Mouse (Mus musculus) midbrain, postnatal 0 days (tissue): ENCODE data around the gene Olfr749. TPM values are rescaled to one million over a fixed set of nuclear protein-coding genes. Genes with fewer than 3 reads are reported as not detected.

Experiments used
- ATAC-seq: fragments of 200-750 bp; cut with Nextera tagmentation; 2 replicates; pipeline ENCODE4 v1.8.0; 2017; ENCODE audit warnings: moderate number of reproducible peaks, mild to moderate bottlenecking, moderate TSS enrichment, moderate library complexity; ENCODE audit not compliant: low FRiP score
- DNase-seq: peaks from one replicate; pipeline ENCODE4 v3.0.0-alpha.2; 2015; ENCODE audit warnings: low spot score
- H3K27ac ChIP-seq: fragments of 300-500 bp; sonication (generic); 2 replicates; pipeline ENCODE4 v1.5.1; 2014; ENCODE audit warnings: low read depth, mild to moderate bottlenecking, low read length, mixed read lengths
- H3K27me3 ChIP-seq: fragments of 300-500 bp; sonication (generic); 2 replicates; pipeline ENCODE4 v1.6.1; 2014; ENCODE audit warnings: low read length, control low read depth, mixed read lengths; ENCODE audit not compliant: insufficient read depth
- H3K36me3 ChIP-seq: fragments of 300-500 bp; sonication (generic); 2 replicates; pipeline ENCODE4 v1.6.1; 2014; ENCODE audit warnings: low read length, control low read depth, mixed read lengths; ENCODE audit not compliant: insufficient read depth
- H3K4me1 ChIP-seq: fragments of 300-500 bp; sonication (generic); 2 replicates; pipeline ENCODE4 v1.6.1; 2014; ENCODE audit warnings: mild to moderate bottlenecking, control low read depth, antibody characterized with exemption, low read length, mixed read lengths; ENCODE audit not compliant: insufficient read depth
- H3K4me2 ChIP-seq: fragments of 300-500 bp; sonication (generic); 2 replicates; pipeline ENCODE4 v1.6.1; 2014; ENCODE audit warnings: low read depth, mild to moderate bottlenecking, low read length, mixed read lengths; ENCODE audit not compliant: poor library complexity, severe bottlenecking
- H3K4me3 ChIP-seq: fragments of 300-500 bp; sonication (generic); 2 replicates; pipeline ENCODE4 v1.5.1; 2014; ENCODE audit warnings: low read depth, mild to moderate bottlenecking, low read length, moderate library complexity
- H3K9ac ChIP-seq: fragments of 300-500 bp; sonication (generic); replicated peaks from 2 replicates; pipeline ENCODE4 v1.6.1; 2014; ENCODE audit warnings: mild to moderate bottlenecking, low read length, moderate library complexity, mixed read lengths; ENCODE audit not compliant: poor library complexity, severe bottlenecking
- H3K9me3 ChIP-seq: fragments of 300-500 bp; sonication (generic); 2 replicates; pipeline ENCODE4 v1.6.1; 2016; ENCODE audit warnings: low read length, control low read depth
- CTCF ChIP-seq: IDR thresholded peaks from 2 replicates; pipeline ENCODE4 v1.5.1; 2016; ENCODE audit warnings: antibody characterized with exemption, mild to moderate bottlenecking
- WGBS: fragments of 180-500 bp; shearing (Covaris S2); extraction: QIAGEN DNeasy Blood & Tissue Kit; methylation state at CpG from one replicate; pipeline ENCODE4 v1.1.7; 2014; 5-methylcytosine and 5-hydroxymethylcytosine counted together
- polyA plus RNA-seq: library from polyadenylated mRNA; unstranded; fragments of >200 nt; fragmentation: Nextera tagmentation; extraction: Ambion mirVana; gene quantifications from 2 replicates; pipeline ENCODE4 v1.2.1, GENCODE M21; 2015
- total RNA-seq: library from RNA; depleted of rRNA; stranded (reverse); fragments of >200 nt; gene quantifications from 2 replicates; pipeline ENCODE4 v1.2.3, GENCODE M21; 2014; rRNA removed

The Olfr749 gene
- total and polyA plus RNA-seq, 2 experiments from 2014 or later: not detected

DNA sequence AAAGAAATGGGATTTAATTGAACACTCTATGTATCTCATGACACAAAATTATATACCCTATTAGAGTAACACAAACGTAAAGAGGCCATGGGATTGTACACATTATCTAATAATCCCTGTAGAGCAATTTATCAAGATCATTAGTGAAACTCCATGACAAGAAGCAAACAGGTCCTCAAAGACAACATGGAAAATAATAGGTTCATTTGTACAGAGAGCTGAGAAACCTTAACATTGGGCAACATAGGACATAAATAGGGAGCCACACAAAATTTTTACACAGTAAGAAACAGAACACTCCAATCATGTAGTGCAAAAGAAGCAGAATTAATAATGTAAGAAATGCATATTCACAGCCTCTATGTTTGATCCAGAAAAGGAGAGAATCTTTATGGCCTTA is 37.8 kb downstream of the Olfr749 start, which contains the start of gene Olfr748:
Gene Olfr748 (plus strand): TSS at position 301 of the 400 bp plus-strand sequence.
- H3K27me3 ChIP-seq: no peaks in the 10 kb centered on the region
- H3K4me2 ChIP-seq: no peak within 1 kb of the TSS
- no peak within 1 kb of the TSS for H3K27ac ChIP-seq
- no peak within 1 kb of the TSS for H3K9ac ChIP-seq
- ATAC-seq: no peak
- H3K4me1 ChIP-seq: no peaks in the 10 kb centered on the region
- TF ChIP-seq CTCF: no peak
- no peak within 1 kb of the TSS for H3K4me3 ChIP-seq
- no peak for DNase-seq
- no peaks in the 10 kb centered on the region for H3K9me3 ChIP-seq
- no peaks in the 10 kb centered on the region for H3K36me3 ChIP-seq
- 73% methylated on average over 1 of the region's 1 CpGs for WGBS

DNA sequence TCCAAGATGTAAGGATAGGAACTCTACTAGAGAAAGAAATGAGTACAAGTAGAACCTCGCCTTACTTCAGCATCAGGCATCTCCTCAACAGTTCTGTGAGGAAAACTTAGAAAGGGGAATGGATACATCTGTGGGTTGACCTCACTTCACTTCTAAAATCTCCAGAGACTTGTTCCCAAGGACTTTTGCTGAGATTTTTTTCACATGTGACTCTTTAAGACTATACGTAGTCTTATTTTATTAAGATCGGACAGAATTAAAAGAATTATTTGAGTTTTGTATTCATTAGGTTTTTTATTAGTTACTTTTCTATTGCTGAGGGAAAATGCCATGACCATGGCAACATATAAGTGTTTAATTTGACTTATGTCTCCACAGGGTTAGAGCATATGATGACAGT is 51.8 kb downstream of the Olfr749 start, which contains the start of gene Olfr747:
Gene Olfr747 (minus strand): TSS at position 101 of the 400 bp plus-strand sequence.
- H3K9ac ChIP-seq: no peak within 1 kb of the TSS
- H3K9me3 ChIP-seq: no peaks in the 10 kb centered on the region
- no peak for TF ChIP-seq CTCF
- no peak for ATAC-seq
- no peak within 1 kb of the TSS for H3K27ac ChIP-seq
- H3K36me3 ChIP-seq: no peaks in the 10 kb centered on the region
- H3K4me1 ChIP-seq: no peaks in the 10 kb centered on the region
- H3K4me3 ChIP-seq: no peak within 1 kb of the TSS
- DNase-seq: no peak
- H3K4me2 ChIP-seq: no peak within 1 kb of the TSS
- H3K27me3 ChIP-seq: no peaks in the 10 kb centered on the region
- 86% methylated on average over 3 of the region's 3 CpGs for WGBS

Other genes with a start within 250 kb of the Olfr749 start
- not detected in 2 replicates for gene Olfr742, start 241.5 kb downstream of the Olfr749 start, total RNA-seq
- not detected in 2 replicates for gene Olfr742, start 241.5 kb downstream of the Olfr749 start, polyA plus RNA-seq
- not detected in 2 replicates for gene Olfr743, start 223.3 kb downstream of the Olfr749 start, total RNA-seq
- not detected in 2 replicates for gene Olfr743, start 223.3 kb downstream of the Olfr749 start, polyA plus RNA-seq
- gene Olfr744, start 130.2 kb downstream of the Olfr749 start, total RNA-seq: not detected in 2 replicates
- gene Olfr744, start 130.2 kb downstream of the Olfr749 start, polyA plus RNA-seq: not detected in 2 replicates
- gene Olfr745, start 105.7 kb downstream of the Olfr749 start, total RNA-seq: not detected in 2 replicates
- gene Olfr745, start 105.7 kb downstream of the Olfr749 start, polyA plus RNA-seq: not detected in 2 replicates
- not detected in 2 replicates for gene Olfr746, start 98.0 kb downstream of the Olfr749 start, total RNA-seq
- not detected in 2 replicates for gene Olfr746, start 98.0 kb downstream of the Olfr749 start, polyA plus RNA-seq
- not detected in 2 replicates for gene Olfr747, start 51.9 kb downstream of the Olfr749 start, total RNA-seq
- gene Olfr747, start 51.9 kb downstream of the Olfr749 start, polyA plus RNA-seq: not detected in 2 replicates
- not detected in 2 replicates for gene Olfr748, start 37.7 kb downstream of the Olfr749 start, total RNA-seq
- not detected in 2 replicates for gene Olfr748, start 37.7 kb downstream of the Olfr749 start, polyA plus RNA-seq
- gene Ttc5, start 40.4 kb upstream of the Olfr749 start, total RNA-seq: 83.9 and 109 TPM in 2 replicates
- 93.1 and 97.8 TPM in 2 replicates for gene Ttc5, start 40.4 kb upstream of the Olfr749 start, polyA plus RNA-seq
- not detected in 2 replicates for gene Ccnb1ip1, start 62.6 kb upstream of the Olfr749 start, total RNA-seq
- not detected in 2 replicates for gene Ccnb1ip1, start 62.6 kb upstream of the Olfr749 start, polyA plus RNA-seq
- 16.3 and 23.5 TPM in 2 replicates for gene Parp2, start 62.7 kb upstream of the Olfr749 start, total RNA-seq
- 30.7 and 32.7 TPM in 2 replicates for gene Parp2, start 62.7 kb upstream of the Olfr749 start, polyA plus RNA-seq
- 4.9 and 7.2 TPM in 2 replicates for gene Tep1, start 125.5 kb upstream of the Olfr749 start, total RNA-seq
- 1.9 and 2.2 TPM in 2 replicates for gene Tep1, start 125.5 kb upstream of the Olfr749 start, polyA plus RNA-seq
- 3.8 and 5.0 TPM in 2 replicates for gene Klhl33, start 152.4 kb upstream of the Olfr749 start, total RNA-seq
- gene Klhl33, start 152.4 kb upstream of the Olfr749 start, polyA plus RNA-seq: 2.4 and 2.9 TPM in 2 replicates
- 43.7 and 83.3 TPM in 2 replicates for gene Osgep, start 179.8 kb upstream of the Olfr749 start, total RNA-seq
- 64.9 and 70.4 TPM in 2 replicates for gene Osgep, start 179.8 kb upstream of the Olfr749 start, polyA plus RNA-seq
- gene Apex1, start 179.9 kb upstream of the Olfr749 start, total RNA-seq: 79.9 and 84.1 TPM in 2 replicates
- gene Apex1, start 179.9 kb upstream of the Olfr749 start, polyA plus RNA-seq: 150 and 162 TPM in 2 replicates
- 65.4 and 105 TPM in 2 replicates for gene Pip4p1, start 185.8 kb upstream of the Olfr749 start, total RNA-seq
- 98.4 and 99.4 TPM in 2 replicates for gene Pip4p1, start 185.8 kb upstream of the Olfr749 start, polyA plus RNA-seq
- gene Pnp, start 186.0 kb upstream of the Olfr749 start, total RNA-seq: 18.8 and 35.9 TPM in 2 replicates
- gene Pnp, start 186.0 kb upstream of the Olfr749 start, polyA plus RNA-seq: 12.5 and 14.4 TPM in 2 replicates
- 0.82 and 8.3 TPM in 2 replicates for gene Gm49342, start 199.4 kb upstream of the Olfr749 start, total RNA-seq
- 0.70 and 0.75 TPM in 2 replicates for gene Gm49342, start 199.4 kb upstream of the Olfr749 start, polyA plus RNA-seq
- gene Pnp2, start 210.9 kb upstream of the Olfr749 start, total RNA-seq: 1.1 and 1.4 TPM in 2 replicates
- gene Pnp2, start 210.9 kb upstream of the Olfr749 start, polyA plus RNA-seq: 1.4 and 1.8 TPM in 2 replicates